Mouse (Mus musculus) spleen, adult 2 months (tissue): Measurements from ENCODE around the gene Acaca. TPM values are rescaled to one million over a fixed set of nuclear protein-coding genes. Genes with fewer than 3 reads are reported as not detected.
A peak's percentile ranks its signal among the peaks of the same experiment; 100 is the strongest.

ENCODE experiments used
- DNase-seq, 2 experiments: peaks; one replicate each; pipeline versions ENCODE4 v3.0.0 to v3.0.0-alpha.2; 2012 to 2021; ENCODE audit warnings: low spot score in 2 of 2, low read depth in 1 of 2
- H3K27ac ChIP-seq: fragments of 200-500 bp; 2 replicates; pipeline ENCODE4 v1.5.1; 2012; ENCODE audit warnings: low read length, inconsistent platforms; ENCODE audit not compliant: insufficient read depth
- H3K27me3 ChIP-seq: fragments of 200-500 bp; 2 replicates; pipeline ENCODE4 v1.6.1; 2012; ENCODE audit warnings: mild to moderate bottlenecking, moderate library complexity, low read length, inconsistent platforms; ENCODE audit not compliant: control insufficient read depth, insufficient read depth
- H3K36me3 ChIP-seq: fragments of 200-500 bp; 2 replicates; pipeline ENCODE4 v1.6.1; 2012; ENCODE audit warnings: mild to moderate bottlenecking, low read length, inconsistent platforms; ENCODE audit not compliant: control insufficient read depth, insufficient read depth
- H3K4me1 ChIP-seq: fragments of 200-500 bp; 2 replicates; pipeline ENCODE4 v1.6.1; 2011; ENCODE audit warnings: inconsistent platforms; ENCODE audit not compliant: control insufficient read depth, insufficient read depth, insufficient read length
- H3K4me3 ChIP-seq: fragments of 200-500 bp; 2 replicates; pipeline ENCODE4 v1.5.1; 2011; ENCODE audit warnings: mild to moderate bottlenecking, inconsistent platforms; ENCODE audit not compliant: insufficient read depth, insufficient read length; ENCODE audit errors: extremely low read depth
- CTCF ChIP-seq: fragments of 200-500 bp; IDR thresholded peaks from 2 replicates; pipeline ENCODE4 v1.5.1; 2011; ENCODE audit warnings: mild to moderate bottlenecking, inconsistent platforms; ENCODE audit not compliant: insufficient read depth, insufficient read length, insufficient replicate concordance; ENCODE audit errors: extremely low read depth
- POLR2A ChIP-seq: fragments of 200-500 bp; IDR thresholded peaks from 2 replicates; pipeline ENCODE4 v1.6.1; 2011; ENCODE audit warnings: low read depth, low read length, inconsistent platforms
- WGBS: fragments of 180-500 bp; shearing (Covaris S2); methylation state at CpG from one replicate; pipeline ENCODE4 v1.1.7; 2018; 5-methylcytosine and 5-hydroxymethylcytosine counted together
- polyA plus RNA-seq: library from polyadenylated mRNA; depleted of rRNA; stranded (reverse); fragments of >200 nt; gene quantifications from 2 replicates; pipeline ENCODE4 v1.2.3, GENCODE M21; 2012

Gene Acaca
- polyA plus RNA-seq, 1 experiment: 3.9 TPM

GRCm38 (mm10) chr11:84121051-84121956 lies 8.2 kb upstream of the Acaca start:
- TF ChIP-seq CTCF: no peak
- no peak for TF ChIP-seq POLR2A
- Histone ChIP-seq H3K27me3 (no peaks in the 10 kb centered on the region), H3K4me1 (no peaks in the 10 kb centered on the region; the same call in 1 of the 2 replicates), H3K4me3 (no peak overlapping the region), H3K27ac (no peak overlapping the region), H3K36me3 (peaks cover 3% of the 10 kb centered on the region)
- WGBS: 90% methylated on average over 12 of the region's 12 CpGs
- no peak for DNase-seq

- Histone ChIP-seq H3K36me3 (peaks cover 2% of the 10 kb centered on the region; the same call in 1 of the 2 replicates), H3K4me1 (no peaks in the 10 kb centered on the region; the same call in 1 of the 2 replicates), H3K27me3 (peaks cover 3% of the 10 kb centered on the region; the same call in 1 of the 2 replicates), H3K4me3 (no peak overlapping the region), H3K27ac (no peak overlapping the region)
- no peak for DNase-seq
- 57% methylated on average over 4 of the region's 4 CpGs for WGBS
- no peak for TF ChIP-seq CTCF
- no peak for TF ChIP-seq POLR2A
These were observed 1.5 kb upstream of the Acaca start for GRCm38 (mm10) chr11:84127977-84128376.

GRCm38 (mm10) chr11:84129799-84130185 lies 320 bp downstream of the Acaca start:
- Histone ChIP-seq H3K27me3 (peaks cover 3% of the 10 kb centered on the region; the same call in 1 of the 2 replicates), H3K36me3 (peaks cover 2% of the 10 kb centered on the region; the same call in 1 of the 2 replicates), H3K27ac (no peak overlapping the region), H3K4me3 (peak overlapping the region; percentile 75), H3K4me1 (no peaks in the 10 kb centered on the region)
- 5% methylated on average over 11 of the region's 11 CpGs for WGBS
- TF ChIP-seq CTCF (no peak), POLR2A (no peak)
- no peak for DNase-seq

GRCm38 (mm10) chr11:84134331-84134860 lies 4.9 kb downstream of the Acaca start:
- WGBS: 87% methylated on average over 2 of the region's 2 CpGs
- TF ChIP-seq CTCF: no peak
- no peak for TF ChIP-seq POLR2A
- H3K27me3 ChIP-seq: peaks cover 3% of the 10 kb centered on the region; the same call in 1 of the 2 replicates
- no peak overlapping the region for H3K4me3 ChIP-seq
- no peak for DNase-seq
- no peak overlapping the region for H3K27ac ChIP-seq
- no peaks in the 10 kb centered on the region for H3K4me1 ChIP-seq
- no peaks in the 10 kb centered on the region for H3K36me3 ChIP-seq

- 88% methylated on average over 3 of the region's 3 CpGs for WGBS
- no peaks in the 10 kb centered on the region for H3K4me1 ChIP-seq
These were observed 7.0 kb downstream of the Acaca start for GRCm38 (mm10) chr11:84136453-84136852.

GRCm38 (mm10) chr11:84141752-84142151 lies 12.3 kb downstream of the Acaca start:
- H3K4me3 ChIP-seq: no peak overlapping the region
- no peak overlapping the region for H3K27ac ChIP-seq
- H3K36me3 ChIP-seq: no peaks in the 10 kb centered on the region
- DNase-seq: peak; percentile 15 to 18
- no peak for TF ChIP-seq POLR2A
- TF ChIP-seq CTCF: no peak
- no peaks in the 10 kb centered on the region for H3K4me1 ChIP-seq
- H3K27me3 ChIP-seq: no peaks in the 10 kb centered on the region
- WGBS: 54% methylated on average over 2 of the region's 2 CpGs

More at GRCm38 (mm10) chr11:84136453-84136852, 7.0 kb downstream of the Acaca start:
- Histone ChIP-seq H3K4me3 (no peak overlapping the region), H3K27me3 (no peaks in the 10 kb centered on the region), H3K36me3 (no peaks in the 10 kb centered on the region), H3K27ac (no peak overlapping the region)
- DNase-seq: no peak
- TF ChIP-seq CTCF (no peak), POLR2A (no peak)
